Comparison of ENCODE assay signal across 27 mouse cellular contexts in the genomic region with DNA sequence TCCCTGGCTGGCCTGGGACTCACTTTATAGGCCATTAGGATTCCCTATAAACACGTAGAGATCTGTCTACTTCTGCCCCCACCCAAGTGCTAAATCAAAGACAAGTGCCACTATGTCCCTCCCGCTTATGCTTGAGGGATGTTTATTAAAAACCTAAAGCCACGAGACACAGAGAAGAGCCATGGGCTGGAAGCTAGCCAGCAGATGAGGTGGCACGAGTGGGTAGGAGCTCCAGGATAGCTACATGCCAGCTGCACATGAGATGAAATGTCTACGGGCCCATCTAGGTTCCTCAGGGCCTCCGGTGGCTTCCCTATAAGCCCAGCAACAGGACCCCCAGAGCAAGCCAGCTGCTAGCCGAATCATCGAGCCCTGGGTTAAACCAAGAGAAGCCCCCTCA. TPM values are rescaled to one million over a fixed set of nuclear protein-coding genes. Genes with fewer than 3 reads are reported as not detected.
DNase-seq lines count a peak whose midpoint lies in the region; ATAC-seq lines count a peak whose summit lies in the region.
"Had no signal": no experiment of that assay in that cellular context is flagged by ENCODE, and none has a peak within 500 bp of the region (broad histone marks: within the 10 kb centered on the region; RNA-seq: fewer than 3 reads in every experiment).

No protein-coding gene starts in this region.

- WGBS in hindbrain, embryonic 12.5 days = 81% methylated on average over 8 of the region's 8 CpGs

- no peak overlapping the region for H3K4me3 ChIP-seq in hindbrain, embryonic 12.5 days
- H3K4me3 ChIP-seq: erythroblast, embryonic 14.5 days; heart, adult 2 months; heart, embryonic 12.5 days; limb, embryonic 10.5 days; limb, embryonic 15.5 days; liver, embryonic 13.5 days; megakaryocyte, embryonic 14.5 days; midbrain, embryonic 13.5 days had no signal

- H3K4me2 ChIP-seq in hindbrain, embryonic 12.5 days (replicated peaks) = no peak overlapping the region
- H3K4me2 ChIP-seq: heart, embryonic 12.5 days; hindbrain, embryonic 14.5 days; limb, embryonic 15.5 days; liver, embryonic 13.5 days; midbrain, embryonic 13.5 days had no signal

- peaks cover 5% of the 10 kb centered on the region for H3K4me1 ChIP-seq in hindbrain, embryonic 12.5 days

- H3K27ac ChIP-seq in hindbrain, embryonic 12.5 days = no peak overlapping the region
- H3K27ac ChIP-seq: heart, adult 2 months; hindbrain, embryonic 14.5 days; limb, embryonic 10.5 days; limb, embryonic 15.5 days; liver, embryonic 13.5 days; midbrain, embryonic 13.5 days had no signal

- no peaks in the 10 kb centered on the region for H3K27me3 ChIP-seq in hindbrain, embryonic 12.5 days
- H3K27me3 ChIP-seq: limb, embryonic 15.5 days; liver, embryonic 13.5 days; megakaryocyte, embryonic 14.5 days; midbrain, embryonic 13.5 days; Patski had no signal

- no peak overlapping the region for H3K9ac ChIP-seq in hindbrain, embryonic 12.5 days
- H3K9ac ChIP-seq: heart, embryonic 12.5 days; hindbrain, embryonic 14.5 days; limb, embryonic 15.5 days; liver, embryonic 13.5 days; midbrain, embryonic 13.5 days had no signal

- peak; percentile 58 to 71 for DNase-seq in frontal cortex, postnatal 36 days (ENCODE audit: low spot score in 2 of 2)
- DNase-seq in frontal cortex, postnatal 10 days (ENCODE audit: low spot score in 2 of 2) = no peak
- DNase-seq in right cerebral cortex, adult 18-20 months = peak; percentile 65
- no peak for DNase-seq in right cerebral cortex, postnatal 4 days
- peak; percentile 61 for DNase-seq in right cerebral cortex, postnatal 25 days
- no peak for DNase-seq in cerebellum, postnatal 4 days (ENCODE audit: low spot score in 2 of 2)
- DNase-seq: adrenal gland, postnatal 14 days; cerebellum, adult 18-20 months; cerebellum, postnatal 10 days; heart, adult 2 months; heart, postnatal 4 days; kidney, adult 9 months; kidney, postnatal 10 days; liver, embryonic 13.5 days; lung, adult 18-20 months; lung, postnatal 4 days had no signal

- no peaks in the 10 kb centered on the region for H3K9me3 ChIP-seq in hindbrain, embryonic 12.5 days (replicated peaks)
- H3K9me3 ChIP-seq: heart, embryonic 12.5 days; limb, embryonic 10.5 days; limb, embryonic 15.5 days; liver, embryonic 13.5 days; megakaryocyte, embryonic 14.5 days; midbrain, embryonic 13.5 days had no signal

- no peak for ATAC-seq in hindbrain, embryonic 12.5 days (ENCODE audit: low FRiP score)
- ATAC-seq: intestine, postnatal 0 days; lung, postnatal 0 days; midbrain, embryonic 13.5 days; Patski had no signal

- no peaks in the 10 kb centered on the region for H3K36me3 ChIP-seq in hindbrain, embryonic 12.5 days
- H3K36me3 ChIP-seq: heart, embryonic 12.5 days; limb, embryonic 10.5 days; limb, embryonic 15.5 days; liver, embryonic 13.5 days; midbrain, embryonic 13.5 days had no signal

RNA-seq across cellular contexts. Expression of a gene that starts 25.2 kb away (rescaled TPM):
- 123 and 126 TPM in 2 replicates for polyA plus RNA-seq in hindbrain, embryonic 12.5 days (2016; fragmentation: Nextera tagmentation; extraction: Ambion mirVana)

RNA-seq across cellular contexts. Expression of a gene that starts 48.1 kb away (rescaled TPM):
- polyA plus RNA-seq in hindbrain, embryonic 12.5 days (2016; fragmentation: Nextera tagmentation; extraction: Ambion mirVana) = 13.1 and 13.7 TPM in 2 replicates

Comparison
In these comparisons a context has a peak if more than half of its experiments do, and no peak if none do; other contexts are left out.
1. DNase-seq: peak in frontal cortex, postnatal 36 days (2 of 2), right cerebral cortex, adult 18-20 months (single experiment) and right cerebral cortex, postnatal 25 days (single experiment); none in frontal cortex, postnatal 10 days (0 of 2), right cerebral cortex, postnatal 4 days (single experiment) and cerebellum, postnatal 4 days (0 of 2).